8 mouse cellular contexts compared by ENCODE assay signal in genomic region chr10:8518141-8519013, GRCm38 (mm10). TPM values are rescaled to one million over a fixed set of nuclear protein-coding genes. Genes with fewer than 3 reads are reported as not detected.
DNase-seq lines count a peak whose midpoint lies in the region.

Gene Ust (minus strand): TSS chr10:8518825.

- 0 out of 2 replicates have a peak, but pooled peaks cover 4% of the 10 kb centered on the region for H3K36me3 ChIP-seq in hindbrain, embryonic 10.5 days

- peaks cover 13% of the 10 kb centered on the region for H3K4me1 ChIP-seq in hindbrain, embryonic 10.5 days (replicated peaks)

- H3K4me3 ChIP-seq in hindbrain, embryonic 10.5 days, result peak within 1 kb of the TSS; percentile 85

- H3K9me3 ChIP-seq in hindbrain, embryonic 10.5 days, result no peaks in the 10 kb centered on the region

- H3K27me3 ChIP-seq in hindbrain, embryonic 10.5 days (ENCODE audit: insufficient read depth, poor library complexity, severe bottlenecking), result peaks cover 31% of the 10 kb centered on the region

- WGBS in hindbrain, embryonic 10.5 days, result under 1% methylated on average over 69 of the region's 78 CpGs

- DNase-seq in NIH3T3 (ENCODE audit: low read depth), result peak; percentile 98
- peak; percentile 85 for DNase-seq in cerebellum, adult 9-10 months
- DNase-seq in frontal cortex, postnatal 10 days (ENCODE audit: low spot score in 2 of 2), result peak; percentile 35 to 65
- DNase-seq in hindbrain, embryonic 10.5 days (ENCODE audit: low spot score), result peak; percentile 88
- peak; percentile 62 to 74 for DNase-seq in layer of hippocampus, postnatal 10 days (ENCODE audit: low spot score in 2 of 2)
- peak; percentile 92 for DNase-seq in lung, postnatal 10 days
- DNase-seq in ovary, postnatal 14 days (ENCODE audit: low spot score), result peak; percentile 60
- peak; percentile 33 to 41 for DNase-seq in thymus, postnatal 36 days

- peak within 1 kb of the TSS; percentile 91 for H3K27ac ChIP-seq in hindbrain, embryonic 10.5 days

RNA-seq across cellular contexts. Expression of gene Ust, which starts in this region (rescaled TPM):
- polyA plus RNA-seq in hindbrain, embryonic 10.5 days (2016; fragmentation: Nextera tagmentation; extraction: Ambion mirVana), result 2.5 and 3.2 TPM in 2 replicates
- 10 to 100 TPM; 50.0 to 52.6 TPM for total RNA-seq in layer of hippocampus, postnatal 10 days (2021)

Comparison
In these comparisons a context has a peak if more than half of its experiments do, and no peak if none do; other contexts are left out.
1. Peak in every context shown above with its lines: DNase-seq, H3K4me3 ChIP-seq and H3K27ac ChIP-seq.
2. DNase-seq: peak in every context shown above with its lines; median percentile 98 in NIH3T3; 92 in lung, postnatal 10 days; 88 in hindbrain, embryonic 10.5 days; 85 in cerebellum, adult 9-10 months; 68 in layer of hippocampus, postnatal 10 days; 60 in ovary, postnatal 14 days; 50 in frontal cortex, postnatal 10 days; 37 in thymus, postnatal 36 days.